14 mouse cellular contexts compared by ENCODE assay signal in genomic region chr11:101645043-101645410, GRCm38 (mm10). TPM values are rescaled to one million over a fixed set of nuclear protein-coding genes. Genes with fewer than 3 reads are reported as not detected.
A peak's percentile ranks its signal among the peaks of the same experiment; 100 is the strongest.
DNase-seq lines count a peak whose midpoint lies in the region; ATAC-seq and TF ChIP-seq lines count a peak whose summit lies in the region.
"Not testable (repeated sequence)": the region's sequence is repeated elsewhere in the genome, so short reads cannot be mapped to it uniquely, and the experiment has no call there.
"Had no signal": no experiment of that assay in that cellular context is flagged by ENCODE, and none has a peak within 500 bp of the region (broad histone marks: within the 10 kb centered on the region; RNA-seq: fewer than 3 reads in every experiment).

No protein-coding gene starts in this region.

- not testable (repeated sequence) for H3K9ac ChIP-seq in forebrain, embryonic 16.5 days (replicated peaks; ENCODE audit: low read depth, low read length); heart, embryonic 16.5 days (ENCODE audit: low read length); hindbrain, embryonic 16.5 days (ENCODE audit: low read depth, low read length); liver, embryonic 14.5 days (replicated peaks); midbrain, embryonic 14.5 days (replicated peaks; ENCODE audit: low read length); stomach, embryonic 15.5 days

- ATAC-seq in forebrain, embryonic 16.5 days; heart, embryonic 16.5 days (replicated peaks; ENCODE audit: extremely low read depth, insufficient read depth, low FRiP score); hindbrain, embryonic 16.5 days; liver, embryonic 14.5 days (ENCODE audit: insufficient read depth); midbrain, embryonic 14.5 days (ENCODE audit: low FRiP score, low TSS enrichment); stomach, embryonic 15.5 days (ENCODE audit: insufficient read depth, low FRiP score, low read depth): not testable (repeated sequence)

- DNase-seq in R1 (ENCODE audit: low read depth, low spot score), result peak; percentile 60
- DNase-seq in liver, embryonic 14.5 days (ENCODE audit: low read depth in 3 of 3, low spot score in 3 of 3), result not testable (repeated sequence)
- peak; percentile 31 for DNase-seq in midbrain, embryonic 14.5 days

- H3K27me3 ChIP-seq in forebrain, embryonic 16.5 days (replicated peaks; ENCODE audit: control insufficient read depth, insufficient read depth, low read length); heart, embryonic 16.5 days (ENCODE audit: control insufficient read depth, insufficient read depth, low read length); hindbrain, embryonic 16.5 days (replicated peaks; ENCODE audit: control insufficient read depth, insufficient read depth, low read length); liver, embryonic 14.5 days (ENCODE audit: control insufficient read depth, insufficient read depth, low read length); midbrain, embryonic 14.5 days (ENCODE audit: control insufficient read depth, insufficient read depth, low read length); stomach, embryonic 15.5 days (replicated peaks): not testable (repeated sequence)

- not testable (repeated sequence) for TF ChIP-seq CTCF in liver, embryonic 14.5 days (IDR thresholded peaks at IDR 0.05; ENCODE audit: low read depth)

- under 1% methylated on average over 4 of the region's 4 CpGs for WGBS in forebrain, embryonic 16.5 days
- 3% methylated on average over 4 of the region's 4 CpGs for WGBS in heart, embryonic 16.5 days
- WGBS in hindbrain, embryonic 16.5 days, result 3% methylated on average over 4 of the region's 4 CpGs
- WGBS in liver, embryonic 14.5 days (ENCODE audit: insufficient replicate concordance), result 0% methylated on average over 4 of the region's 4 CpGs
- 3% methylated on average over 4 of the region's 4 CpGs for WGBS in midbrain, embryonic 14.5 days
- under 1% methylated on average over 4 of the region's 4 CpGs for WGBS in stomach, embryonic 15.5 days

- not testable (repeated sequence) for H3K4me2 ChIP-seq in forebrain, embryonic 16.5 days (ENCODE audit: low read length); heart, embryonic 16.5 days (ENCODE audit: low read depth, low read length); hindbrain, embryonic 16.5 days (ENCODE audit: low read length); midbrain, embryonic 14.5 days (ENCODE audit: low read length); stomach, embryonic 15.5 days
- H3K4me2 ChIP-seq in liver, embryonic 14.5 days (ENCODE audit: low read depth), result peak overlapping the region; percentile 15; the same call in 1 of the 2 replicates

- not testable (repeated sequence) for H3K4me3 ChIP-seq in forebrain, embryonic 16.5 days (replicated peaks; ENCODE audit: low read length); heart, embryonic 16.5 days (ENCODE audit: low read length); hindbrain, embryonic 16.5 days (ENCODE audit: low read length); liver, embryonic 14.5 days (ENCODE audit: insufficient read depth in 1 of 2, low read depth in 2 of 2, low read length in 2 of 2); midbrain, embryonic 14.5 days (replicated peaks; ENCODE audit: low read depth, low read length); stomach, embryonic 15.5 days (replicated peaks)

- H3K4me1 ChIP-seq in forebrain, embryonic 16.5 days (replicated peaks; ENCODE audit: control insufficient read depth, insufficient read depth, low read length); heart, embryonic 16.5 days (ENCODE audit: control insufficient read depth, insufficient read depth, low read length); hindbrain, embryonic 16.5 days (ENCODE audit: control insufficient read depth, insufficient read depth, low read depth, low read length); liver, embryonic 14.5 days (replicated peaks; ENCODE audit: control insufficient read depth in 2 of 2, insufficient read depth in 2 of 2, low read length in 1 of 2); midbrain, embryonic 14.5 days (ENCODE audit: control insufficient read depth, insufficient read depth, low read length); stomach, embryonic 15.5 days: not testable (repeated sequence)

- H3K27ac ChIP-seq in forebrain, embryonic 16.5 days (ENCODE audit: low read length), result peak overlapping the region; percentile 69; the same call in 1 of the 2 replicates
- H3K27ac ChIP-seq in heart, embryonic 16.5 days (ENCODE audit: low read length), result peak overlapping the region; percentile 51; the same call in 1 of the 2 replicates
- H3K27ac ChIP-seq in hindbrain, embryonic 16.5 days (ENCODE audit: low read depth, low read length), result peak overlapping the region; percentile 66; the same call in 1 of the 2 replicates
- peak overlapping the region; percentile 54 for H3K27ac ChIP-seq in liver, embryonic 14.5 days
- H3K27ac ChIP-seq in midbrain, embryonic 14.5 days (replicated peaks; ENCODE audit: low read depth, low read length), result peak overlapping the region; percentile 60
- H3K27ac ChIP-seq in stomach, embryonic 15.5 days, result peak overlapping the region; percentile 59; the same call in 1 of the 2 replicates

- not testable (repeated sequence) for H3K9me3 ChIP-seq in forebrain, embryonic 16.5 days (ENCODE audit: control insufficient read depth, low read length); heart, embryonic 16.5 days (replicated peaks; ENCODE audit: control insufficient read depth, low read length); hindbrain, embryonic 16.5 days (ENCODE audit: control insufficient read depth, low read length); liver, embryonic 14.5 days (ENCODE audit: control insufficient read depth, low read length); midbrain, embryonic 14.5 days (ENCODE audit: control insufficient read depth, low read length); stomach, embryonic 15.5 days

- H3K36me3 ChIP-seq in forebrain, embryonic 16.5 days (ENCODE audit: control insufficient read depth, insufficient read depth); heart, embryonic 16.5 days (ENCODE audit: control insufficient read depth, insufficient read depth); hindbrain, embryonic 16.5 days (ENCODE audit: control insufficient read depth, insufficient read depth, low read length); liver, embryonic 14.5 days (replicated peaks; ENCODE audit: control insufficient read depth, insufficient read depth, low read depth); midbrain, embryonic 14.5 days (ENCODE audit: control insufficient read depth, insufficient read depth, low read length); stomach, embryonic 15.5 days: not testable (repeated sequence)

- TF ChIP-seq EP300 in liver, embryonic 14.5 days (IDR thresholded peaks at IDR 0.05; ENCODE audit: low read depth), result not testable (repeated sequence)

RNA-seq across cellular contexts. Expression of gene Rdm1, which starts 18.0 kb away (rescaled TPM):
- 21.9 and 32.2 TPM in 2 replicates for polyA plus RNA-seq in forebrain, embryonic 16.5 days (2015; fragmentation: Nextera tagmentation; extraction: Ambion mirVana)
- polyA plus RNA-seq in heart, embryonic 16.5 days (2015; fragmentation: Nextera tagmentation; extraction: Ambion mirVana), result 48.5 and 53.1 TPM in 2 replicates
- polyA plus RNA-seq in hindbrain, embryonic 16.5 days (2015; fragmentation: Nextera tagmentation; extraction: Ambion mirVana), result 17.2 and 21.7 TPM in 2 replicates
- polyA plus RNA-seq in liver, embryonic 14.5 days (2012; rRNA removed), result 3.8 and 5.7 TPM in 2 replicates
- 9.4 and 10.4 TPM in 2 replicates for polyA plus RNA-seq in liver, embryonic 14.5 days (2014; fragmentation: Nextera tagmentation; extraction: Ambion mirVana)
- 13.2 and 14.0 TPM in 2 replicates for polyA plus RNA-seq in midbrain, embryonic 14.5 days (2014; fragmentation: Nextera tagmentation; extraction: Ambion mirVana)
- 37.6 and 39.6 TPM in 2 replicates for polyA plus RNA-seq in stomach, embryonic 15.5 days (2015; fragmentation: Nextera tagmentation; extraction: Ambion mirVana)

RNA-seq across cellular contexts. Expression of gene Arl4d, which starts 20.3 kb away (rescaled TPM):
- polyA plus RNA-seq in forebrain, embryonic 16.5 days (2015; fragmentation: Nextera tagmentation; extraction: Ambion mirVana), result 36.5 and 42.2 TPM in 2 replicates
- 6.4 and 7.8 TPM in 2 replicates for polyA plus RNA-seq in heart, embryonic 16.5 days (2015; fragmentation: Nextera tagmentation; extraction: Ambion mirVana)
- 7.6 and 7.7 TPM in 2 replicates for polyA plus RNA-seq in hindbrain, embryonic 16.5 days (2015; fragmentation: Nextera tagmentation; extraction: Ambion mirVana)
- 0.48 and 0.84 TPM in 2 replicates for polyA plus RNA-seq in liver, embryonic 14.5 days (2012; rRNA removed)
- polyA plus RNA-seq in liver, embryonic 14.5 days (2014; fragmentation: Nextera tagmentation; extraction: Ambion mirVana), result 0.46 and 0.72 TPM in 2 replicates
- polyA plus RNA-seq in midbrain, embryonic 14.5 days (2014; fragmentation: Nextera tagmentation; extraction: Ambion mirVana), result 3.9 and 4.5 TPM in 2 replicates
- 7.6 and 7.7 TPM in 2 replicates for polyA plus RNA-seq in stomach, embryonic 15.5 days (2015; fragmentation: Nextera tagmentation; extraction: Ambion mirVana)

RNA-seq across cellular contexts. Expression of gene Gm11634, which starts 46.0 kb away (rescaled TPM):
- polyA plus RNA-seq in forebrain, embryonic 16.5 days (2015; fragmentation: Nextera tagmentation; extraction: Ambion mirVana), result not detected in 2 replicates
- polyA plus RNA-seq in heart, embryonic 16.5 days (2015; fragmentation: Nextera tagmentation; extraction: Ambion mirVana), result not detected in 2 replicates
- polyA plus RNA-seq in hindbrain, embryonic 16.5 days (2015; fragmentation: Nextera tagmentation; extraction: Ambion mirVana), result not detected in 2 replicates
- not detected in 2 replicates for polyA plus RNA-seq in liver, embryonic 14.5 days (2012; rRNA removed)
- not detected in 2 replicates for polyA plus RNA-seq in liver, embryonic 14.5 days (2014; fragmentation: Nextera tagmentation; extraction: Ambion mirVana)
- not detected in 2 replicates for polyA plus RNA-seq in midbrain, embryonic 14.5 days (2014; fragmentation: Nextera tagmentation; extraction: Ambion mirVana)
- not detected in 2 replicates for polyA plus RNA-seq in stomach, embryonic 15.5 days (2015; fragmentation: Nextera tagmentation; extraction: Ambion mirVana)
- polyA plus RNA-seq: embryonic facial prominence, embryonic 13.5 days; frontal cortex, adult 2 months; limb, embryonic 13.5 days; lung, adult 2 months; stomach, embryonic 14.5 days; thymus, postnatal 0 days; urinary bladder, adult 2 months had no signal
